Mouse (Mus musculus) left cerebral cortex, postnatal 36 days (tissue): ENCODE results near the gene Cdc42ep2. TPM values are rescaled to one million over a fixed set of nuclear protein-coding genes. Genes with fewer than 3 reads are reported as not detected.
A peak's percentile ranks its signal among the peaks of the same experiment; 100 is the strongest.

ENCODE experiments used
- DNase-seq, 2 experiments: peaks; one replicate each; pipeline ENCODE4 v3.0.0; 2021 to 2022; ENCODE audit warnings: low spot score in 2 of 2, mixed read lengths in 1 of 2
- intact Hi-C: fragments of 180-260 bp; cut with DNase I; formaldehyde crosslinking; loops from one replicate; pipeline ENCODE4 v1.15.1; 2025
- total RNA-seq, 2 experiments: library from RNA; stranded (reverse); gene quantifications; 2 replicates each; pipeline ENCODE4 v1.2.3; 2021

The Cdc42ep2 gene
- total RNA-seq, 2 experiments from 2014 or later = 5.5 to 8.3 TPM

- no peak for DNase-seq
- intact Hi-C loops = no loop called here
Measured at GRCm38 (mm10) chr19:5881155-5881554, 43.5 kb downstream of the Cdc42ep2 start.

GRCm38 (mm10) chr19:5879735-5880134 lies 44.9 kb downstream of the Cdc42ep2 start:
- intact Hi-C loops = loop anchor here (2.0 to 10.0 kb wide), 2 partner anchors 93 to 165 kb away; no protein-coding TSS in a partner anchor
- no peak for DNase-seq

- intact Hi-C loops = loop anchor here (2.0 to 10.0 kb wide), 2 partner anchors 92 to 164 kb away; no protein-coding TSS in a partner anchor
- DNase-seq = no peak
Measured at GRCm38 (mm10) chr19:5878916-5879315, 45.7 kb downstream of the Cdc42ep2 start.

- no peak for DNase-seq
- intact Hi-C loops = loop anchor here (2.0 to 10.0 kb wide), 2 partner anchors 92 to 164 kb away; no protein-coding TSS in a partner anchor
Measured at GRCm38 (mm10) chr19:5878362-5878722, 46.3 kb downstream of the Cdc42ep2 start.

GRCm38 (mm10) chr19:5877618-5878361 lies 46.8 kb downstream of the Cdc42ep2 start, which contains the start of gene Slc25a45:
Slc25a45 (plus strand) TSS chr19:5877808.
- peak; percentile 69 to 70 for DNase-seq
- intact Hi-C loops = loop anchor here (2.0 to 10.0 kb wide), 2 partner anchors 91 to 163 kb away; no protein-coding TSS in a partner anchor

- intact Hi-C loops = loop anchor here (10.0 kb wide), 1 partner anchor 160 kb away; no protein-coding TSS in a partner anchor
Measured at GRCm38 (mm10) chr19:5874969-5875480, 49.6 kb downstream of the Cdc42ep2 start, which contains the start of gene Frmd8. Frmd8 (minus strand) TSS chr19:5875274.

GRCm38 (mm10) chr19:5874391-5874968 lies 50.1 kb downstream of the Cdc42ep2 start:
- intact Hi-C loops = loop anchor here (10.0 kb wide), 1 partner anchor 160 kb away; no protein-coding TSS in a partner anchor
- DNase-seq = no peak

More at GRCm38 (mm10) chr19:5874969-5875480, 49.6 kb downstream of the Cdc42ep2 start, which contains the start of gene Frmd8:
- DNase-seq = peak; percentile 89 to 90

GRCm38 (mm10) chr19:5872931-5873556 lies 51.6 kb downstream of the Cdc42ep2 start:
- intact Hi-C loops = loop anchor here (10.0 kb wide), 1 partner anchor 158 kb away; no protein-coding TSS in a partner anchor

GRCm38 (mm10) chr19:5872528-5872927 lies 52.1 kb downstream of the Cdc42ep2 start:
- intact Hi-C loops = loop anchor here (10.0 kb wide), 1 partner anchor 158 kb away; no protein-coding TSS in a partner anchor
- no peak for DNase-seq

More at GRCm38 (mm10) chr19:5872931-5873556, 51.6 kb downstream of the Cdc42ep2 start:
- no peak for DNase-seq

GRCm38 (mm10) chr19:5871683-5872082 lies 52.9 kb downstream of the Cdc42ep2 start:
- intact Hi-C loops = loop anchor here (10.0 kb wide), 1 partner anchor 157 kb away; no protein-coding TSS in a partner anchor
- no peak for DNase-seq

GRCm38 (mm10) chr19:5871273-5871672 lies 53.3 kb downstream of the Cdc42ep2 start:
- no peak for DNase-seq
- intact Hi-C loops = loop anchor here (10.0 kb wide), 1 partner anchor 156 kb away; no protein-coding TSS in a partner anchor

GRCm38 (mm10) chr19:5868096-5868495 lies 56.5 kb downstream of the Cdc42ep2 start:
- intact Hi-C loops = no loop called here
- DNase-seq = no peak

Other genes starting within 250 kb of the Cdc42ep2 start
- gene Map3k11, start 236.1 kb downstream of the Cdc42ep2 start, total RNA-seq = 10 to 100 TPM; 17.3 to 19.2 TPM
- 10 to 100 TPM; 66.1 to 83.1 TPM for gene Pcnx3, start 235.9 kb downstream of the Cdc42ep2 start, total RNA-seq
- gene Kcnk7, start 220.4 kb downstream of the Cdc42ep2 start, total RNA-seq = not detected
- 10 to 100 TPM; 22.9 to 27.1 TPM for gene Ehbp1l1, start 198.5 kb downstream of the Cdc42ep2 start, total RNA-seq
- gene Fam89b, start 195.2 kb downstream of the Cdc42ep2 start, total RNA-seq = 10 to 100 TPM; 26.8 to 28.7 TPM
- 10 to 100 TPM; 25.1 to 40.3 TPM for gene Ltbp3, start 183.9 kb downstream of the Cdc42ep2 start, total RNA-seq
- 10 to 100 TPM; 90.5 to 98.8 TPM for gene Scyl1, start 153.4 kb downstream of the Cdc42ep2 start, total RNA-seq
- 10 to 100 TPM; 11.6 to 13.3 TPM for gene Frmd8, start 49.5 kb downstream of the Cdc42ep2 start, total RNA-seq
- 1 to 10 TPM; 3.0 to 4.1 TPM for gene Slc25a45, start 47.0 kb downstream of the Cdc42ep2 start, total RNA-seq
- 1 to 10 TPM; 4.3 to 4.5 TPM for gene Tigd3, start 30.7 kb downstream of the Cdc42ep2 start, total RNA-seq
- 10 to 100 TPM; 77.5 to 96.5 TPM for gene Dpf2, start 11.8 kb downstream of the Cdc42ep2 start, total RNA-seq
- 1 to 10 TPM; 4.6 to 5.5 TPM for gene Pola2, start 39.4 kb upstream of the Cdc42ep2 start, total RNA-seq
- not detected for gene Slc22a20, start 61.3 kb upstream of the Cdc42ep2 start, total RNA-seq
- gene Capn1, start 91.1 kb upstream of the Cdc42ep2 start, total RNA-seq = 10 to 100 TPM; 19.6 to 20.9 TPM
- 10 to 100 TPM; 40.8 to 51.8 TPM for gene Syvn1, start 121.8 kb upstream of the Cdc42ep2 start, total RNA-seq
- gene Mrpl49, start 133.0 kb upstream of the Cdc42ep2 start, total RNA-seq = 10 to 100 TPM; 40.5 to 45.1 TPM
- 100 to 1,000 TPM; 637 to 694 TPM for gene Fau, start 133.0 kb upstream of the Cdc42ep2 start, total RNA-seq
- 10 to 100 TPM; 35.5 to 40.7 TPM for gene Znhit2, start 136.4 kb upstream of the Cdc42ep2 start, total RNA-seq
- 10 to 100 TPM; 28.2 to 29.1 TPM for gene Tm7sf2, start 143.6 kb upstream of the Cdc42ep2 start, total RNA-seq
- 10 to 100 TPM; 83.9 to 87.0 TPM for gene Vps51, start 152.4 kb upstream of the Cdc42ep2 start, total RNA-seq
- not detected for gene Tmem262, start 155.2 kb upstream of the Cdc42ep2 start, total RNA-seq
- under 1 TPM; 0.72 to 0.84 TPM for gene Gm28374, start 157.4 kb upstream of the Cdc42ep2 start, total RNA-seq
- 10 to 100 TPM; 36.9 to 41.3 TPM for gene Zfpl1, start 160.1 kb upstream of the Cdc42ep2 start, total RNA-seq
- gene Cdca5, start 160.2 kb upstream of the Cdc42ep2 start, total RNA-seq = not detected
- gene AC131692.1, start 169.6 kb upstream of the Cdc42ep2 start, total RNA-seq = not detected
- gene Naaladl1, start 181.0 kb upstream of the Cdc42ep2 start, total RNA-seq = under 1 TPM in 1 of 2 experiments, not detected in 1; 0.20 TPM
- 10 to 100 TPM; 18.3 to 27.5 TPM for gene Sac3d1, start 193.8 kb upstream of the Cdc42ep2 start, total RNA-seq
- 10 to 100 TPM; 43.7 to 43.8 TPM for gene Snx15, start 203.5 kb upstream of the Cdc42ep2 start, total RNA-seq
- gene Batf2, start 216.2 kb upstream of the Cdc42ep2 start, total RNA-seq = under 1 TPM; 0.30 to 0.72 TPM
- 10 to 100 TPM; 73.3 to 87.5 TPM for gene Arl2, start 216.7 kb upstream of the Cdc42ep2 start, total RNA-seq